Mouse (Mus musculus): ENCODE results near the gene Olfr522. TPM values are rescaled to one million over a fixed set of nuclear protein-coding genes. Genes with fewer than 3 reads are reported as not detected.

Gene Olfr522
- polyA plus RNA-seq, 1 experiment: not detected

GRCm38 (mm10) chr7:140194031-140194430 lies 29.5 kb upstream of the Olfr522 start:
- H3K36me3 ChIP-seq (ENCODE audit: control insufficient read depth, insufficient read depth, low read length): no peaks in the 10 kb centered on the region
- no peak overlapping the region for H3K4me3 ChIP-seq (ENCODE audit: insufficient read depth, low read depth, low read length)
- no peaks in the 10 kb centered on the region for H3K27me3 ChIP-seq (replicated peaks; ENCODE audit: control insufficient read depth, insufficient read depth, low read length)
- H3K27ac ChIP-seq (ENCODE audit: insufficient read depth, low read depth, low read length): no peak overlapping the region
- WGBS: 79% methylated on average over 4 of the region's 4 CpGs
- H3K4me1 ChIP-seq (ENCODE audit: control insufficient read depth, insufficient read depth, low read length): no peaks in the 10 kb centered on the region
- no peak for TF ChIP-seq POLR2A (IDR thresholded peaks at IDR 0.05; ENCODE audit: low read depth, low read length)
- no peak for TF ChIP-seq CTCF (conservative IDR thresholded peaks at IDR 0.05; ENCODE audit: insufficient read depth, insufficient read length, low read depth, low read length)
- no peak for DNase-seq

GRCm38 (mm10) chr7:140192851-140193250 lies 28.3 kb upstream of the Olfr522 start:
- Histone ChIP-seq H3K36me3 (ENCODE audit: control insufficient read depth, insufficient read depth, low read length) (no peaks in the 10 kb centered on the region), H3K4me3 (ENCODE audit: insufficient read depth, low read depth, low read length) (no peak overlapping the region), H3K27ac (ENCODE audit: insufficient read depth, low read depth, low read length) (no peak overlapping the region), H3K27me3 (replicated peaks; ENCODE audit: control insufficient read depth, insufficient read depth, low read length) (no peaks in the 10 kb centered on the region), H3K4me1 (ENCODE audit: control insufficient read depth, insufficient read depth, low read length) (no peaks in the 10 kb centered on the region)
- DNase-seq: no peak
- TF ChIP-seq POLR2A (IDR thresholded peaks at IDR 0.05; ENCODE audit: low read depth, low read length) (no peak), CTCF (conservative IDR thresholded peaks at IDR 0.05; ENCODE audit: insufficient read depth, insufficient read length, low read depth, low read length) (no peak)
- WGBS: 81% methylated on average over 2 of the region's 2 CpGs

- Histone ChIP-seq H3K4me1 (ENCODE audit: control insufficient read depth, insufficient read depth, low read length) (no peaks in the 10 kb centered on the region), H3K27ac (ENCODE audit: insufficient read depth, low read depth, low read length) (no peak overlapping the region), H3K27me3 (replicated peaks; ENCODE audit: control insufficient read depth, insufficient read depth, low read length) (no peaks in the 10 kb centered on the region), H3K36me3 (ENCODE audit: control insufficient read depth, insufficient read depth, low read length) (no peaks in the 10 kb centered on the region), H3K4me3 (ENCODE audit: insufficient read depth, low read depth, low read length) (no peak overlapping the region)
- TF ChIP-seq CTCF (conservative IDR thresholded peaks at IDR 0.05; ENCODE audit: insufficient read depth, insufficient read length, low read depth, low read length) (no peak), POLR2A (IDR thresholded peaks at IDR 0.05; ENCODE audit: low read depth, low read length) (no peak)
- WGBS: 57% methylated on average over 2 of the region's 2 CpGs
- no peak for DNase-seq
Measured at GRCm38 (mm10) chr7:140192445-140192844, 27.9 kb upstream of the Olfr522 start.

- Histone ChIP-seq H3K4me3 (ENCODE audit: insufficient read depth, low read depth, low read length) (no peak overlapping the region), H3K27ac (ENCODE audit: insufficient read depth, low read depth, low read length) (no peak overlapping the region), H3K27me3 (replicated peaks; ENCODE audit: control insufficient read depth, insufficient read depth, low read length) (no peaks in the 10 kb centered on the region), H3K36me3 (ENCODE audit: control insufficient read depth, insufficient read depth, low read length) (no peaks in the 10 kb centered on the region), H3K4me1 (ENCODE audit: control insufficient read depth, insufficient read depth, low read length) (no peaks in the 10 kb centered on the region)
- 88% methylated on average over 1 of the region's 1 CpGs for WGBS
- no peak for DNase-seq
- no peak for TF ChIP-seq CTCF (conservative IDR thresholded peaks at IDR 0.05; ENCODE audit: insufficient read depth, insufficient read length, low read depth, low read length)
- no peak for TF ChIP-seq POLR2A (IDR thresholded peaks at IDR 0.05; ENCODE audit: low read depth, low read length)
Measured at GRCm38 (mm10) chr7:140190435-140190834, 25.9 kb upstream of the Olfr522 start.

- DNase-seq: no peak
- TF ChIP-seq CTCF (conservative IDR thresholded peaks at IDR 0.05; ENCODE audit: insufficient read depth, insufficient read length, low read depth, low read length) (no peak), POLR2A (IDR thresholded peaks at IDR 0.05; ENCODE audit: low read depth, low read length) (no peak)
- H3K27me3 ChIP-seq (replicated peaks; ENCODE audit: control insufficient read depth, insufficient read depth, low read length): no peaks in the 10 kb centered on the region
- H3K4me1 ChIP-seq (ENCODE audit: control insufficient read depth, insufficient read depth, low read length): no peaks in the 10 kb centered on the region; the same call in 1 of the 2 replicates
- H3K36me3 ChIP-seq (ENCODE audit: control insufficient read depth, insufficient read depth, low read length): no peaks in the 10 kb centered on the region
- 64% methylated on average over 4 of the region's 4 CpGs for WGBS
- no peak overlapping the region for H3K27ac ChIP-seq (ENCODE audit: insufficient read depth, low read depth, low read length)
- no peak overlapping the region for H3K4me3 ChIP-seq (ENCODE audit: insufficient read depth, low read depth, low read length)
Measured at GRCm38 (mm10) chr7:140188391-140189328, 24.1 kb upstream of the Olfr522 start.

GRCm38 (mm10) chr7:140187721-140188390 lies 23.3 kb upstream of the Olfr522 start:
- H3K27ac ChIP-seq (ENCODE audit: insufficient read depth, low read depth, low read length): no peak overlapping the region
- 82% methylated on average over 7 of the region's 7 CpGs for WGBS
- H3K36me3 ChIP-seq (ENCODE audit: control insufficient read depth, insufficient read depth, low read length): no peaks in the 10 kb centered on the region

More at GRCm38 (mm10) chr7:140187721-140188390, 23.3 kb upstream of the Olfr522 start:
- no peaks in the 10 kb centered on the region for H3K27me3 ChIP-seq (replicated peaks; ENCODE audit: control insufficient read depth, insufficient read depth, low read length)
- no peak for DNase-seq
- no peak overlapping the region for H3K4me3 ChIP-seq (ENCODE audit: insufficient read depth, low read depth, low read length)
- no peak for TF ChIP-seq CTCF (conservative IDR thresholded peaks at IDR 0.05; ENCODE audit: insufficient read depth, insufficient read length, low read depth, low read length)
- no peak for TF ChIP-seq POLR2A (IDR thresholded peaks at IDR 0.05; ENCODE audit: low read depth, low read length)
- no peaks in the 10 kb centered on the region; the same call in 1 of the 2 replicates for H3K4me1 ChIP-seq (ENCODE audit: control insufficient read depth, insufficient read depth, low read length)
